Mouse (Mus musculus): Measurements from ENCODE around the gene Snd1.

- TF ChIP-seq GATA1 (IDR thresholded peaks at IDR 0.05; ENCODE audit: borderline replicate concordance, low read length) (no peak), FLI1 (IDR thresholded peaks at IDR 0.05; ENCODE audit: low read length) (no peak)
These were observed 74.4 kb downstream of the Snd1 start for GRCm38 (mm10) chr6:28549374-28549773.
